Comparison of ENCODE assay signal across 8 mouse cellular contexts in genomic region chr19:16598653-16599297, GRCm38 (mm10).
DNase-seq lines count a peak whose midpoint lies in the region; ATAC-seq and TF ChIP-seq lines count a peak whose summit lies in the region.

No protein-coding gene starts in this region.

- H3K9ac ChIP-seq in kidney, embryonic 15.5 days: no peak overlapping the region
- H3K9ac ChIP-seq in forebrain, embryonic 13.5 days: no peak overlapping the region
- no peak overlapping the region for H3K9ac ChIP-seq in intestine, embryonic 15.5 days

- H3K4me2 ChIP-seq in kidney, embryonic 15.5 days: peak overlapping the region; percentile 50
- no peak overlapping the region; the same call in 1 of the 2 replicates for H3K4me2 ChIP-seq in forebrain, embryonic 13.5 days
- peak overlapping the region; percentile 35; the same call in 1 of the 2 replicates for H3K4me2 ChIP-seq in intestine, embryonic 15.5 days (replicated peaks)
- peak overlapping the region; percentile 25 for H3K4me2 ChIP-seq in myocyte (ENCODE audit: low read depth)

- H3K9me3 ChIP-seq in kidney, embryonic 15.5 days (replicated peaks): no peaks in the 10 kb centered on the region
- no peaks in the 10 kb centered on the region for H3K9me3 ChIP-seq in forebrain, embryonic 13.5 days (replicated peaks)
- H3K9me3 ChIP-seq in intestine, embryonic 15.5 days: no peaks in the 10 kb centered on the region

- peak; percentile 91 for ATAC-seq in kidney, embryonic 15.5 days (replicated peaks; ENCODE audit: low FRiP score)
- ATAC-seq in forebrain, embryonic 13.5 days: peak; percentile 77
- peak; percentile 75 for ATAC-seq in intestine, embryonic 15.5 days
- ATAC-seq in erythroblast, adult 5-6 weeks (replicated peaks; ENCODE audit: low FRiP score, poor library complexity, severe bottlenecking): no peak

- peaks cover 14% of the 10 kb centered on the region for H3K4me1 ChIP-seq in kidney, embryonic 15.5 days
- H3K4me1 ChIP-seq in forebrain, embryonic 13.5 days: peaks cover 9% of the 10 kb centered on the region
- peaks cover 14% of the 10 kb centered on the region for H3K4me1 ChIP-seq in intestine, embryonic 15.5 days (replicated peaks)

- no peak for DNase-seq in kidney, adult 11 months
- no peak for DNase-seq in cerebellum, postnatal 25 days
- DNase-seq in gastrocnemius, adult 18-20 months (ENCODE audit: low spot score): no peak

- H3K27ac ChIP-seq in kidney, embryonic 15.5 days: 0 out of 2 replicates have a peak overlapping the region, but pooled peaks have one; percentile 6
- no peak overlapping the region for H3K27ac ChIP-seq in forebrain, embryonic 13.5 days
- no peak overlapping the region for H3K27ac ChIP-seq in intestine, embryonic 15.5 days

- H3K27me3 ChIP-seq in kidney, embryonic 15.5 days: no peaks in the 10 kb centered on the region
- no peaks in the 10 kb centered on the region for H3K27me3 ChIP-seq in forebrain, embryonic 13.5 days
- H3K27me3 ChIP-seq in intestine, embryonic 15.5 days (replicated peaks): no peaks in the 10 kb centered on the region
- no peaks in the 10 kb centered on the region for H3K27me3 ChIP-seq in myocyte (ENCODE audit: control insufficient read depth, insufficient read depth, insufficient read length)

- H3K4me3 ChIP-seq in kidney, embryonic 15.5 days (replicated peaks): no peak overlapping the region
- H3K4me3 ChIP-seq in forebrain, embryonic 13.5 days: no peak overlapping the region
- no peak overlapping the region for H3K4me3 ChIP-seq in intestine, embryonic 15.5 days (replicated peaks)
- H3K4me3 ChIP-seq in myocyte: no peak overlapping the region

- WGBS in kidney, embryonic 15.5 days: 15% methylated on average over 11 of the region's 11 CpGs
- WGBS in forebrain, embryonic 13.5 days: 53% methylated on average over 11 of the region's 11 CpGs
- 29% methylated on average over 11 of the region's 11 CpGs for WGBS in intestine, embryonic 15.5 days

- H3K79me2 ChIP-seq in myocyte (ENCODE audit: control insufficient read depth, insufficient read depth): no peaks in the 10 kb centered on the region

- no peak for TF ChIP-seq POLR2A in myocyte (IDR thresholded peaks at IDR 0.05; ENCODE audit: insufficient read length, low read depth)

- H3K36me3 ChIP-seq in kidney, embryonic 15.5 days: no peaks in the 10 kb centered on the region
- H3K36me3 ChIP-seq in forebrain, embryonic 13.5 days (ENCODE audit: poor library complexity, severe bottlenecking): no peaks in the 10 kb centered on the region
- H3K36me3 ChIP-seq in intestine, embryonic 15.5 days: no peaks in the 10 kb centered on the region
- no peaks in the 10 kb centered on the region for H3K36me3 ChIP-seq in myocyte (ENCODE audit: control insufficient read depth, insufficient read depth)

- no peak overlapping the region for H3ac ChIP-seq in myocyte (ENCODE audit: control insufficient read depth, insufficient read length)

TF ChIP-seq in myocyte, 11 proteins besides CTCF, POLR2A, EP300 and RAD21:
- TF ChIP-seq REST (IDR thresholded peaks at IDR 0.05; ENCODE audit: insufficient read depth, insufficient read length) (no peak), TCF3 (IDR thresholded peaks at IDR 0.05; ENCODE audit: insufficient read length, low read depth) (peak; percentile 64), MYOG (IDR thresholded peaks at IDR 0.05; ENCODE audit: control insufficient read depth in 1 of 3, insufficient read depth in 1 of 3, insufficient read length in 2 of 3, low read depth in 2 of 3) (peak in 2 of 3 experiments; percentile 68 to 87), USF1 (IDR thresholded peaks at IDR 0.05; ENCODE audit: low read depth) (no peak), MYOD1 (IDR thresholded peaks at IDR 0.05; ENCODE audit: control insufficient read depth in 1 of 3, insufficient read length in 2 of 3, low read depth in 2 of 3) (peak in 2 of 3 experiments; percentile 65 to 79), SRF (IDR thresholded peaks at IDR 0.05; ENCODE audit: control insufficient read depth, insufficient read length, low read depth) (no peak), MAX (IDR thresholded peaks at IDR 0.05; ENCODE audit: low read depth) (no peak)
TF ChIP-seq in myocyte: peak in this region for 3.
